Mouse (Mus musculus) hindbrain, embryonic 12.5 days (tissue): ENCODE measurements at regions not wholly inside any gene's neighbourhood (a gene's known extent, or its start where the extent isn't known, plus 50 kb on each side); places are given as distances from the start of the nearest gene placed in this dataset.

Experiments used
- ATAC-seq: fragments of 200-750 bp; cut with Nextera tagmentation; 2 replicates; pipeline ENCODE4 v1.8.0; 2017; ENCODE audit warnings: moderate TSS enrichment; ENCODE audit not compliant: low FRiP score
- H3K27ac ChIP-seq: fragments of 300-500 bp; sonication (generic); 2 replicates; pipeline ENCODE4 v1.5.1; 2016; ENCODE audit warnings: mild to moderate bottlenecking
- H3K27me3 ChIP-seq: fragments of 300-500 bp; sonication (generic); 2 replicates; pipeline ENCODE4 v1.6.1; 2016; ENCODE audit warnings: mild to moderate bottlenecking
- H3K36me3 ChIP-seq: fragments of 300-500 bp; sonication (generic); 2 replicates; pipeline ENCODE4 v1.6.1; 2016; ENCODE audit warnings: mild to moderate bottlenecking
- H3K4me1 ChIP-seq: fragments of 300-500 bp; sonication (generic); 2 replicates; pipeline ENCODE4 v1.6.1; 2016
- H3K4me2 ChIP-seq: fragments of 300-500 bp; sonication (generic); replicated peaks from 2 replicates; pipeline ENCODE4 v1.6.1; 2016; ENCODE audit warnings: mild to moderate bottlenecking
- H3K4me3 ChIP-seq: fragments of 300-500 bp; sonication (generic); 2 replicates; pipeline ENCODE4 v1.5.1; 2016; ENCODE audit warnings: mild to moderate bottlenecking
- H3K9ac ChIP-seq: fragments of 300-500 bp; sonication (generic); 2 replicates; pipeline ENCODE4 v1.6.1; 2016; ENCODE audit warnings: mild to moderate bottlenecking, moderate library complexity
- H3K9me3 ChIP-seq: fragments of 300-500 bp; sonication (generic); replicated peaks from 2 replicates; pipeline ENCODE4 v1.6.1; 2016; ENCODE audit warnings: mild to moderate bottlenecking
- WGBS: fragments of 180-500 bp; shearing (Covaris S2); methylation state at CpG from one replicate; pipeline ENCODE4 v1.1.7; 2016; 5-methylcytosine and 5-hydroxymethylcytosine counted together

DNA sequence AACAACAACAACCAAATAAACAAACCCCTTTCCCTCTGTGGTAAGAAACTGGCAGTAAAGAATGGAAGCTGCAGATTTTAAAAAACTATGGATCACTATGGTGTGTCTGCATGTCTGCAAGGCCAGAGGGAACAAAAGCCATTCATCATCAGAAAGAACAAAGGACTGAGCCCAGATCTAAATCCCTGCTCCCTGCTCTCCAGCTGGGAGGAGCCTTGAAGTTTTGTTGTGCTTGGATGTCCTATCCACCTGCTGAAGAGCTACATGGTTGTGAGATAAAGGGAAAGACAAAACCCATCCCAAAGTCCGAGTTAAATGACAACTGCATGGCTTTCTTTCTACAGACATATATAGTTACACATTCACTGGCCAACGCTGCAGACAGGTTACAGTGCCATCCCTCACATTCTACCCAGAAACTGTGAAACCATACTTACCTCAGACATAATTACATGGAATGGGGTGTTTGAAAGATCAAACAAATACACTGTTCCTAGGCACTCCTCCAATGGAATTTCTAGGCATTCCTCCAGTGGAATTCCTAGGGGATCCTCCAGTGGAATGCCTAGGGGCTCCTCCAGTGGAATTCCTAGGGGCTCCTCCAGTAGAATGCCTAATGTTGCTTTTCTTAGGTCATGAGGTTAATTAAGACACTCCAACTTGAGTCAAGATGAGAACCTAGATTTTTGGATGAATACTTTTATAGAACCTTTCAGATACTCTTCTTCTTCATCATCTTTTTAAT is 2054.2 kb downstream of the A830018L16Rik start:
- Histone ChIP-seq H3K27me3 (no peaks in the 10 kb centered on the region), H3K9ac (no peak overlapping the region)
- no peak for ATAC-seq

DNA sequence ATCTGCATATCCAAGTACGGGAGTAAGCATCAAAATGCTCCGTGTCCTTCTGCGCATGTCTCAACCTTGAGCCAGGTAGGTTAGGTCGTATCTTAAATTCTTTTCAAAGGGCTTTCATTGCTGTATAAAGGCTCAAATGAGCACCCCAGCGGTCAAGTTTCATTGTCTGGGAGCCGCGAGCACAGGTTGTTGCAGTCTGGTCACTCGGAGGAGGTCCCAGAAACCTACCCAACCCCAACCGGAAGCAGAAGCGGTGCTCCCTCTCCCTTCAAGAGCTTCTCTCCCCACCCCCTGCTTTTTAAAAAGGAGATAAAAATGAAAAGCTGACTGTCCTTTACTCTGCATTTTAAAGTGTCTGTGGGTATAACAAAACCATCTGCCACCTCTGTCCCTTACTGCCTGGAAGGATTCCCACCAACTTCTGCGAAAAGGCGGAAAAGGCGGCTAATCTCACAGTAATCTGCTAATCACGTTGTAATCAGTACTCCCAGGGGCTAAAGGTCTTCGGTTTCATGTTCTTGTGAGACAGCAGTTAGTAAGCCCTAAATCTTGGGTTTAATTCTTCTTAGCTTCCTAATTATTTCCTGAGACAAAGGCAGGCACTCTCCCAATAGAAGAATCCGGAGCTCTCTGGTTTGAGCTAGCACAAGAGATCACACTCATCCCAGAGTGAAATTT is 2081.0 kb downstream of the A830018L16Rik start:
- Histone ChIP-seq H3K27me3 (no peaks in the 10 kb centered on the region), H3K4me3 (no peak overlapping the region), H3K4me2 (peak overlapping the region; percentile 17; the same call in 1 of the 2 replicates), H3K9me3 (no peaks in the 10 kb centered on the region), H3K9ac (no peak overlapping the region), H3K36me3 (no peaks in the 10 kb centered on the region), H3K27ac (no peak overlapping the region), H3K4me1 (no peaks in the 10 kb centered on the region)
- WGBS: 51% methylated on average over 16 of the region's 16 CpGs
- ATAC-seq: no peak

More for the DNA sequence above, 2054.2 kb downstream of the A830018L16Rik start:
- Histone ChIP-seq H3K9me3 (no peaks in the 10 kb centered on the region), H3K36me3 (no peaks in the 10 kb centered on the region), H3K4me1 (0 out of 2 replicates have a peak, but pooled peaks cover 3% of the 10 kb centered on the region), H3K27ac (no peak overlapping the region), H3K4me2 (no peak overlapping the region), H3K4me3 (no peak overlapping the region)
- WGBS: 22% methylated on average over 2 of the region's 2 CpGs

DNA sequence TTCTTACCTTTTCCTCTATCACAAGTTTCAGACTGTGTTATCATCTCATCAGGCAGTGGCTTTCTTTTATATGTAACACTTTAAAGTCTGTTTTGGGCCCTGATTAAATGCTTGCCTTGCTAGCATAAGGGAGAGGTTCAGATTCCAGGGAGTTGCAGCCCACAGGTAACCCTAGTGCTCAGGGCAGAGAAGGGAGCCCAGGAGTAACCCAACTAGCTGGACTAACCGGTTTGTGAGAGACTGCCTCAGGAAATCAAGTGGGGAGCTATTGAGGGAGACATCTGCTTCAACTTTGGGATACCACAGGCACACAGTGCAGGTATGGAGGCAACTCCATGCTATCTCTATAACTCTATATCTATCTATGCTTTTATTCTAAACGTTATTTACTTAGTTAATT is 2082.5 kb downstream of the A830018L16Rik start:
- ATAC-seq: no peak
- WGBS: 17% methylated on average over 2 of the region's 2 CpGs

DNA sequence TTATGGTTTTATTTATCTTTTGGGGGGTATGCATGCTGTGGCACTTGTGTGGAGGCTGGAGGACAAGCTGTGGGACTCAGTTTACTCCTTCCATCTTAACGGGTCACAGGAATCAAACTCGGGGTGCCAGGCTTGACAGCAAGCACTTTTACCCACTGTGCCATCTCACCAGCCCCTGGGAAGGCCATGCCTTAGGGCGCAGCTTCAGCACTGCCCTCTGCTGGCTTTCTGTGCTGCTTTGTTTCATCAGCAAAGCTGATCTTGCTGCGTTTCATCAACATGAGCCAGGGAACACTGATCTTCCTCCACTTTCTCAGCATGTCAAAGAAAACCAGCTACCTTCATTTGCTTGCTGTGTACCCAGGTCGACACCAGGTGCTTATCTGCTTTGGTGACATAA is 2086.6 kb downstream of the A830018L16Rik start:
- WGBS: 32% methylated on average over 5 of the region's 5 CpGs
- no peak for ATAC-seq
- H3K27ac ChIP-seq: no peak overlapping the region
- no peak overlapping the region for H3K4me2 ChIP-seq
- no peak overlapping the region for H3K9ac ChIP-seq
- H3K27me3 ChIP-seq: no peaks in the 10 kb centered on the region
- H3K4me3 ChIP-seq: no peak overlapping the region
- H3K4me1 ChIP-seq: no peaks in the 10 kb centered on the region
- H3K36me3 ChIP-seq: no peaks in the 10 kb centered on the region
- H3K9me3 ChIP-seq: no peaks in the 10 kb centered on the region

More for the DNA sequence above, 2082.5 kb downstream of the A830018L16Rik start:
- H3K27ac ChIP-seq: no peak overlapping the region
- H3K9ac ChIP-seq: no peak overlapping the region
- no peaks in the 10 kb centered on the region for H3K9me3 ChIP-seq
- H3K27me3 ChIP-seq: no peaks in the 10 kb centered on the region
- no peaks in the 10 kb centered on the region for H3K36me3 ChIP-seq
- no peak overlapping the region for H3K4me2 ChIP-seq
- no peaks in the 10 kb centered on the region for H3K4me1 ChIP-seq
- H3K4me3 ChIP-seq: no peak overlapping the region

DNA sequence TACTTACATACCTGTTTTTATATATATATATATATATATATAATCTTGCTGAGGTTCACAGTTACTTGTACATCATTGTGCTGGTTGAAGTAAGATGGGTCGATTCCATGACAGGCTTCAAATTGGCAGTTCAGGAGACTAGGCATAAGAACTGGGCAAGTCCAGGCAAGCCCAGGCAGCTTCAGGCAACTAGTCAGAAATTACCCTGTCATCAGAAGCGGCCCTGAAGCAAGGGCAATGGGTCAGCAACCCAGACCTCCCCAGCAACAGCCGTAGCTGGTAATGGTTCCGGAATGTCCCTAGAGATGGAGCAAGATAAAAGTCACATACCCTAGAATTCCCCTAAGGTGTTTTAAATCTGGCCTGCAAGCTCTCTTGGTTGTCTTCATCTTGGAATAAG is 2088.0 kb downstream of the A830018L16Rik start:
- Histone ChIP-seq H3K9me3 (no peaks in the 10 kb centered on the region), H3K9ac (no peak overlapping the region), H3K4me3 (no peak overlapping the region), H3K27me3 (no peaks in the 10 kb centered on the region), H3K4me2 (no peak overlapping the region), H3K4me1 (no peaks in the 10 kb centered on the region), H3K36me3 (no peaks in the 10 kb centered on the region), H3K27ac (no peak overlapping the region)
- 78% methylated on average over 4 of the region's 4 CpGs for WGBS
- ATAC-seq: no peak

DNA sequence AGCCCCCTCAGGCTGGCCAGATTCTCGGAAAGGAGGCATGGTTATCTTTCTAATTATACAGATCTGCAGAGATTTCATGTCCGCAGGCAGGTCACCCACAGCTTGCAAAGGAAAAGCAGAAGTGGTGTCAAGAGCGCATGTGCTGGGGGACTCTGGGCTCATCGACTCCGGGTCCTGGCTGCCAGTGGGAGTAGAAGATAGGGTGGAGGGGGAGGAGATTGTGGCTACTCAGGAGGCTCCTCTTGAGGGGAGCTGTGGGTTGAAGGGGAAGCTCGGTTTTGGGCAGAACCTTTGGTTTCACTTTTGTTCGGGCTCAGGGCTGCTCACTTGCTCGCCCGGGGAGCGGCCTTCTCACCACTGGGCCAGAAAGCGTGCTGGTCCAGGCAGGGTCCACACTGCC is 2099.9 kb downstream of the A830018L16Rik start:
- Histone ChIP-seq H3K4me1 (no peaks in the 10 kb centered on the region), H3K36me3 (no peaks in the 10 kb centered on the region), H3K4me2 (no peak overlapping the region), H3K9ac (no peak overlapping the region), H3K27me3 (no peaks in the 10 kb centered on the region), H3K27ac (no peak overlapping the region), H3K4me3 (no peak overlapping the region), H3K9me3 (peaks cover 7% of the 10 kb centered on the region; the same call in 1 of the 2 replicates)
- ATAC-seq: no peak
- 89% methylated on average over 11 of the region's 11 CpGs for WGBS
